Mouse (Mus musculus) kidney, embryonic 14.5 days (tissue): ENCODE measurements at regions not wholly inside any gene's neighbourhood (a gene's known extent, or its start where the extent isn't known, plus 50 kb on each side); places are given as distances from the start of the nearest gene placed in this dataset.
A peak's percentile ranks its signal among the peaks of the same experiment; 100 is the strongest.

ENCODE experiments used
- ATAC-seq: fragments of 200-750 bp; cut with Nextera tagmentation; 2 replicates; pipeline ENCODE4 v1.8.0; 2017; ENCODE audit warnings: moderate number of reproducible peaks, mild to moderate bottlenecking, moderate TSS enrichment, moderate library complexity; ENCODE audit not compliant: low FRiP score, low TSS enrichment
- H3K27ac ChIP-seq: fragments of 300-500 bp; sonication (generic); 2 replicates; pipeline ENCODE4 v1.5.1; 2014; ENCODE audit warnings: low read depth, mild to moderate bottlenecking, low read length, moderate library complexity, mixed read lengths
- H3K27me3 ChIP-seq: fragments of 300-500 bp; sonication (generic); 2 replicates; pipeline ENCODE4 v1.6.1; 2014; ENCODE audit warnings: mild to moderate bottlenecking, low read length; ENCODE audit not compliant: control insufficient read depth, insufficient read depth
- H3K36me3 ChIP-seq: fragments of 300-500 bp; sonication (generic); 2 replicates; pipeline ENCODE4 v1.6.1; 2014; ENCODE audit warnings: low read length, mixed read lengths; ENCODE audit not compliant: control insufficient read depth, insufficient read depth
- H3K4me1 ChIP-seq: fragments of 300-500 bp; sonication (generic); 2 replicates; pipeline ENCODE4 v1.6.1; 2014; ENCODE audit warnings: low read length, mixed read lengths; ENCODE audit not compliant: control insufficient read depth, insufficient read depth
- H3K4me2 ChIP-seq: fragments of 300-500 bp; sonication (generic); replicated peaks from 2 replicates; pipeline ENCODE4 v1.6.1; 2014; ENCODE audit warnings: low read depth, mild to moderate bottlenecking, low read length
- H3K4me3 ChIP-seq: fragments of 300-500 bp; sonication (generic); 2 replicates; pipeline ENCODE4 v1.5.1; 2014; ENCODE audit warnings: mild to moderate bottlenecking, low read length
- H3K9ac ChIP-seq: fragments of 300-500 bp; sonication (generic); 2 replicates; pipeline ENCODE4 v1.6.1; 2014; ENCODE audit warnings: low read depth, mild to moderate bottlenecking, low read length, moderate library complexity
- H3K9me3 ChIP-seq: fragments of 300-500 bp; sonication (generic); 2 replicates; pipeline ENCODE4 v1.6.1; 2016; ENCODE audit warnings: low read length; ENCODE audit not compliant: control insufficient read depth
- WGBS: fragments of 180-500 bp; shearing (Covaris S2); extraction: QIAGEN DNeasy Blood & Tissue Kit; methylation state at CpG from one replicate; pipeline ENCODE4 v1.1.7; 2014; 5-methylcytosine and 5-hydroxymethylcytosine counted together

DNA sequence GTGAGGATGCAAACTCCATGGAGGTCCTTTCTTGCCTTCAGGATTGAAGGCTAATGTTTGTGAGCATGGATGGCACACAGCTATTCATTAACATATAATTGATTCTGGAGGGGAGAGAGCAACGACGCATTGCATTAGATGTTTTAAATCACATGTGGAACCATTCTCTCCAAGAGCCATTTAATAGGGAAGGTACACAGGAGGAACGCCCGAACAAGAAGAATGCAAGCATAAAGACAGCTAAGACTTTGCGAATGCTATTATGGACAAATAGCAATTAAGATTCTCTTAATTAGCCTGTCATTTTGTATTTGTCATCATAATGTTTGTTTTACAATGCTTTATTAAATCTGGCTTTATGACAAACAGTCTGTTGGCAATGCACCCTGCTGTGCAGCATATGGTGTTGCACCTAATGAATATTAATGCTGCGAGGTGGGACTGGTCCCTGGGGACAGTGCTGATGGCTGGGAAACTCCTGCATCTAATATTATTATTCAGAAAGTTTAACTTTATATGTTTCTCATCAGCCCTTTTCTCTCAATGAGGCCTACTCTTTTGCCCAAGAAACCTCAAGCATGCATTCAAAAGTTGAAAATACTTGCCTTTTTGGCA, 497.5 kb downstream of the Pros1 start:
- no peaks in the 10 kb centered on the region for H3K36me3 ChIP-seq
- no peaks in the 10 kb centered on the region for H3K9me3 ChIP-seq
- no peaks in the 10 kb centered on the region for H3K27me3 ChIP-seq
- no peaks in the 10 kb centered on the region for H3K4me1 ChIP-seq
- no peak overlapping the region for H3K4me3 ChIP-seq
- no peak overlapping the region for H3K4me2 ChIP-seq
- H3K9ac ChIP-seq, result no peak overlapping the region
- no peak overlapping the region for H3K27ac ChIP-seq
- 86% methylated on average over 6 of the region's 6 CpGs for WGBS
- ATAC-seq, result no peak

DNA sequence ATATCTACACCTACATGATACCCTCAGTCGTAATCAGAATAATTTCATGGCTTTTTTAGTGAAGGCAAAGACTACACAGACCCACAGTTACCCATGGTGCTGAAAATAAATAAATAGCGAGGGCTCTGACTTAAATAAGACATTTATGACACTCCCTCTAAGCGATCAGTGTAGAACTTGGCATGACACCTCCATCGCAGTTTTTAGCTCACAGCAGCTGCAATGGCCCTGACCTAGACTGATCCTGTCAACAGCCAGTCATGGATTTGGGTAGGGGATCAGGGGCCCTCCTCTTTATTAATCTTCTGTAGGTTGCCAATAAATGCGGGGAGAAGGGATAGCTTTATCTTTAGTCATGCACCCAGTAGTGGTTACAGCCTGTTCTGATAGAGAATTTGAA, 494.1 kb downstream of the Epha3 start:
- Histone ChIP-seq H3K4me3 (no peak overlapping the region), H3K36me3 (no peaks in the 10 kb centered on the region), H3K27me3 (no peaks in the 10 kb centered on the region), H3K27ac (no peak overlapping the region), H3K9ac (no peak overlapping the region), H3K9me3 (no peaks in the 10 kb centered on the region), H3K4me1 (no peaks in the 10 kb centered on the region), H3K4me2 (no peak overlapping the region)
- WGBS, result 88% methylated on average over 5 of the region's 5 CpGs
- no peak for ATAC-seq

DNA sequence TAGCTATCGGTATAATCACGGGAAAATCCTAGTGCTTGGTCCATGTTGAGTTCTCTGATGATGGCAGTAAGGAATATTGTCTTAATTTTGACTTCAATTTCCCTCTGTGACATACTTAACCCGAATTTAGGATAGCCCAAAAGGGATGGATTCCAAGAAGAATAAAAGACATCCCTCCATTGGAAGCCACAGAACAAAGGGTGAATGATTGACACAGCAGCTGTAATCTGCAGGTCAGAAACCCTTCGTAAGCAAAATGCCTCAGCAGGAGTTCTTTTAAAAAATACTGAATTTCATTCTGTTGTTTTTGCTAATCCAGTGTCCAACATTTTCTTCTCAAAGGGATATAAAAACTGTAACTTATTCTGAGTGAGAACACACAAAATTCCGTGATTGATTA, 492.7 kb downstream of the Epha3 start:
- H3K9ac ChIP-seq, result no peak overlapping the region
- H3K36me3 ChIP-seq, result no peaks in the 10 kb centered on the region
- WGBS, result 69% methylated on average over 5 of the region's 5 CpGs
- H3K4me3 ChIP-seq, result no peak overlapping the region
- H3K4me1 ChIP-seq, result no peaks in the 10 kb centered on the region
- ATAC-seq, result no peak
- no peaks in the 10 kb centered on the region for H3K27me3 ChIP-seq
- H3K4me2 ChIP-seq, result no peak overlapping the region
- H3K9me3 ChIP-seq, result no peaks in the 10 kb centered on the region
- H3K27ac ChIP-seq, result no peak overlapping the region

DNA sequence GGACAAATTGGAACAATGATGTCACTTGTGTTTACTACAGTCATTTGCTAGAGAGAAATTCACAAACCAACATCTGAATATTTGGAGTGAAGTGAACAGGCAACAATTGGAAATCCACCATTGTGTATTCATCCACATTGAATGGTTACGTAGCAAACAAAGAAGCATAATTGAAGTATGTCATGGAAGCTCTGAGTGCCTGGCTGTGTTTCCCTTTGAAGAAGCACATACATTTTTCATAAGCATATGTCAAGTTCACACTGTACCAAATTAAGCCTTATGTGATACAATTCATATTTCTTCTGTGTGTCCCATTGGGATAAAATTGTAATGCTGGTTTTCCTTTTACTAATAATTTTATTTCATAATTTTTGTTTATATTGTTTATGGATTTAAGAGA, 459.0 kb downstream of the Epha3 start:
- WGBS, result 94% methylated on average over 1 of the region's 1 CpGs
- no peaks in the 10 kb centered on the region for H3K4me1 ChIP-seq
- no peak overlapping the region for H3K9ac ChIP-seq
- no peaks in the 10 kb centered on the region for H3K36me3 ChIP-seq
- no peak overlapping the region for H3K4me3 ChIP-seq
- H3K9me3 ChIP-seq, result no peaks in the 10 kb centered on the region
- ATAC-seq, result no peak
- H3K4me2 ChIP-seq, result no peak overlapping the region
- H3K27ac ChIP-seq, result no peak overlapping the region
- no peaks in the 10 kb centered on the region for H3K27me3 ChIP-seq

DNA sequence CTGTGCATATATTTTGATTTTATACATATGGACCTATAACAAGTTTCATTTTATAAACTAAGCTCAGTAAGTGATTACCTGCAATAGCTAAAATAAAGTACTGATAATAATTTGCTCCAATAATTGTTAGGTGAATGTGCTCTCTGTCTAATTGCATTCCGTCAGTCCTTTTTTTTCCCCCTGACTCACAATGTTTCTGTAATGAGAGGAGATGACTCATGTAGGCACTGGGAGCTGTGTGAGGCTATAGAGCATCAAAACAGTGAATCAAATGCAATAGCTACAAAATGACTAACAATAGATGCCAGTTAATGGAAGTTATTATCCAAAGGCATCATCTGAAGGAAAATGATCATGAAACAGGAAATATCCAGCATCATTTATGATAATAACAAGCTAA, 451.3 kb downstream of the Epha3 start:
- ATAC-seq, result no peak
- Histone ChIP-seq H3K27me3 (no peaks in the 10 kb centered on the region), H3K4me3 (no peak overlapping the region), H3K36me3 (no peaks in the 10 kb centered on the region), H3K9me3 (no peaks in the 10 kb centered on the region), H3K4me2 (no peak overlapping the region), H3K27ac (no peak overlapping the region), H3K4me1 (no peaks in the 10 kb centered on the region), H3K9ac (no peak overlapping the region)
- WGBS, result 74% methylated on average over 1 of the region's 1 CpGs

DNA sequence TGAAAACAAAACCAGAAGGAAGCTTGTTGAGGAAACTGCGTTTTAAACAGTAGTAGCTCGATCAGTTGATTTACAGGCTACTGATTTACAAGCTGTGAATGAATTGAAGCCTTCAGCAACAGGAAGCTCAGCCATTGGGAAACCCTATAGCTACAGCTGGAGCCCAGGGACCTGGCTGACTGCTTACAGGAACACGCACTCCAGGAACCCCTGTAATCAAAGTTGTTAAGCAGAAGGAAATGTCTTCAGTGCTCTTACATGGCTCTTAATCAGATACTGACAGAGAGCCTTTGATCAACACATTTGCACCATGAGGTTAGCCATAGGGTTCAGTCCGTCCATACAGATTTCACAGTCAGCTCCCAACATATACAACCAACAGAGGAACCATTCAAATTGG, 411.7 kb downstream of the Epha3 start:
- ATAC-seq, result peak; percentile 73; the same call in 1 of the 2 replicates
- H3K36me3 ChIP-seq, result no peaks in the 10 kb centered on the region
- no peak overlapping the region for H3K4me3 ChIP-seq
- no peak overlapping the region for H3K9ac ChIP-seq
- no peak overlapping the region for H3K27ac ChIP-seq
- H3K9me3 ChIP-seq, result no peaks in the 10 kb centered on the region
- no peaks in the 10 kb centered on the region for H3K27me3 ChIP-seq
- no peaks in the 10 kb centered on the region for H3K4me1 ChIP-seq
- H3K4me2 ChIP-seq, result no peak overlapping the region
- 7% methylated on average over 4 of the region's 4 CpGs for WGBS

DNA sequence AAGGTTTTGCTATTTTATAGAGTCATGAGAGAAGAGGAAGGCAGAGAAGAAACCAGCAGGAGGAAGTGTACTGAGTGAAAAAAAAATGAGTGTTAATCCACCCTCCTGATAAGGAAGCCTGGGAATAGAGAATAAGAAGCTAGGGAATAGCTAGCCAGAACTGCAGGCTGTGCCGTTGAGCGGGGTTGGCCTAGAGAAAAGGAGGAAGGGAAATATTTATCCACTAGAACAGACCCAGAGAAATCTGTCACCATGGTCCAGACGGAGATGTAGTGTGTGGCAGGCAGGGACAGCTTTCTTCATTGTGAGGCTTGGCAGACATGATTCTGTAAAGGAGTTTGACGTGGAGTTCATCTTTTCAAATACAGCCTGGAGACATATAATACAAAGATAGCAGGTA, 397.4 kb downstream of the Epha3 start:
- no peaks in the 10 kb centered on the region for H3K27me3 ChIP-seq
- no peak overlapping the region for H3K9ac ChIP-seq
- H3K27ac ChIP-seq, result no peak overlapping the region
- no peaks in the 10 kb centered on the region for H3K36me3 ChIP-seq
- no peak overlapping the region for H3K4me2 ChIP-seq
- H3K9me3 ChIP-seq, result no peaks in the 10 kb centered on the region
- ATAC-seq, result no peak
- WGBS, result 79% methylated on average over 4 of the region's 4 CpGs
- H3K4me3 ChIP-seq, result no peak overlapping the region
- no peaks in the 10 kb centered on the region for H3K4me1 ChIP-seq

DNA sequence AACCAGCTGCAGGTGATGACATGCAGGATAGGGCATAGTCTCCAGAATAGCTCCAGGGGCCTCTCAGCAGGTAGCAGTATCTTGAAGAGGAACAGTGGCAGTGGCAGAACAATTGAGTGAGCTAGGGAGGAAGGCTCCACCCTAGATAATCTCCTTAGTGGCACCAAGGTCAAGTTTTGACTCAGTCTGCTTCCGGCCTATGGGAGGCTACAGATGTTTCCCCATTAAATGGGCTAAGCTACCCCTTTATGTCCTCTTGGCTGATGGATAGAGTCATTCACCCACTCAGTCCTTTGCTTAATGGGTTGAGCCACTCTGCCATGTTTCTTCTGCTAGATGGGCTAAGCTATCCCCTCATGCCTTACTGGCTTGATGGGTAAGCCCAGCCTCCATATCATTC, 395.1 kb downstream of the Epha3 start:
- no peak for ATAC-seq
- H3K4me1 ChIP-seq, result no peaks in the 10 kb centered on the region
- no peak overlapping the region for H3K27ac ChIP-seq
- no peak overlapping the region for H3K4me2 ChIP-seq
- no peak overlapping the region for H3K4me3 ChIP-seq
- no peak overlapping the region for H3K9ac ChIP-seq
- H3K9me3 ChIP-seq, result no peaks in the 10 kb centered on the region
- H3K36me3 ChIP-seq, result no peaks in the 10 kb centered on the region
- H3K27me3 ChIP-seq, result no peaks in the 10 kb centered on the region
- WGBS, result 93% methylated on average over 1 of the region's 1 CpGs
